Comparison of ENCODE assay signal across 8 mouse cellular contexts in the genomic region with DNA sequence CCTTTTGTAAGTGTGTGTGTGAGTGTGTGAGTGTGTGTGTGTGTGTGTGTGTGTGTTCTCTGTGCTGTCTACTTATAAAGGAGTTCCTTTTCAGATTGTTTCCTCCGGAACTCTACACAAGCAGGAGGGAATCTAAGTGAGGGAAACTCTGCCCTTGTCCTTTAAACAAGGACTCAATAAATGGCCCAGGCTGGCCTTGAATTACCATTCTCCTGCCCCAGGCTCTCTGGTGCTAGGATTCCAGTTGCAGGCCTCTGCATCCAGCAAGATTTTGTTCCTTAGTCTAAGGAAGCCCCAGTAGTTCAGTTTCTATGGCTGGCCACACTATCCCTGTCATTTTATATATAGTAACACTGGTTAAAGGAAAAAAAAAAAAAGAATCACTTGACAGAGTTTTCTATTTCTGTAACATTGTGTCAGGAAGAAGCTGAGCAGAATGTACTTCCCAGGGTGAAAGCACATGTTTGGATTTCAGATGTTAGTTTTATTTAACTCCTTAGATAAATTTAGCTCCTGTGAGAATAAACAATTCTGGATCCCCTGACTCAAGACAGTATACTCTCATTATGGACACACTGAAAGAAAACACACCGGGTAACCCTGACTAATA. TPM values are rescaled to one million over a fixed set of nuclear protein-coding genes. Genes with fewer than 3 reads are reported as not detected.
DNase-seq lines count a peak whose midpoint lies in the region; ATAC-seq and TF ChIP-seq lines count a peak whose summit lies in the region.

No protein-coding gene starts in this region.

- H3K27ac ChIP-seq in kidney, postnatal 0 days, result peak overlapping the region; percentile 9; the same call in 1 of the 2 replicates
- H3K27ac ChIP-seq in embryonic facial prominence, embryonic 14.5 days (replicated peaks; ENCODE audit: low read depth, low read length), result 0 out of 2 replicates have a peak overlapping the region, but pooled peaks have one; percentile 23
- H3K27ac ChIP-seq in intestine, embryonic 14.5 days (ENCODE audit: low read depth), result peak overlapping the region; percentile 86; the same call in 1 of the 2 replicates
- H3K27ac ChIP-seq in neural tube, embryonic 14.5 days (ENCODE audit: low read depth, low read length), result no peak overlapping the region

- H3K4me3 ChIP-seq in kidney, postnatal 0 days (replicated peaks; ENCODE audit: low read depth, low read length), result peak overlapping the region; percentile 72; the same call in 1 of the 2 replicates
- H3K4me3 ChIP-seq in embryonic facial prominence, embryonic 14.5 days (ENCODE audit: low read depth, low read length), result peak overlapping the region; percentile 64; the same call in 1 of the 2 replicates
- H3K4me3 ChIP-seq in intestine, embryonic 14.5 days (ENCODE audit: low read depth, low read length), result peak overlapping the region; percentile 67
- peak overlapping the region; percentile 59 for H3K4me3 ChIP-seq in neural tube, embryonic 14.5 days (ENCODE audit: low read depth, low read length)

- peak overlapping the region; percentile 93 for H3K4me2 ChIP-seq in kidney, postnatal 0 days (ENCODE audit: low read length)
- peak overlapping the region; percentile 79 for H3K4me2 ChIP-seq in embryonic facial prominence, embryonic 14.5 days (ENCODE audit: low read depth, low read length)
- peak overlapping the region; percentile 78 for H3K4me2 ChIP-seq in intestine, embryonic 14.5 days (ENCODE audit: low read length)
- peak overlapping the region; percentile 59 for H3K4me2 ChIP-seq in neural tube, embryonic 14.5 days (ENCODE audit: low read depth, low read length)

- no peak for DNase-seq in kidney, postnatal 0 days (ENCODE audit: low spot score)
- DNase-seq in kidney, postnatal 36 days, result no peak
- no peak for DNase-seq in embryonic facial prominence, embryonic 14.5 days (ENCODE audit: low spot score)
- no peak for DNase-seq in intestine, embryonic 14.5 days (ENCODE audit: low spot score)
- no peak for DNase-seq in layer of hippocampus, postnatal 10 days (ENCODE audit: low spot score in 2 of 2)
- DNase-seq in thymus, postnatal 36 days, result no peak
- DNase-seq in gastrocnemius, postnatal 14 days, result no peak

- no peaks in the 10 kb centered on the region for H3K36me3 ChIP-seq in kidney, postnatal 0 days (ENCODE audit: insufficient read depth, low read length)
- no peaks in the 10 kb centered on the region for H3K36me3 ChIP-seq in embryonic facial prominence, embryonic 14.5 days (ENCODE audit: control insufficient read depth, insufficient read depth, low read length)
- no peaks in the 10 kb centered on the region for H3K36me3 ChIP-seq in intestine, embryonic 14.5 days (ENCODE audit: control insufficient read depth, insufficient read depth, low read length)
- H3K36me3 ChIP-seq in neural tube, embryonic 14.5 days (ENCODE audit: control insufficient read depth, insufficient read depth, low read length), result no peaks in the 10 kb centered on the region

- H3K9me3 ChIP-seq in kidney, postnatal 0 days (replicated peaks; ENCODE audit: low read length), result no peaks in the 10 kb centered on the region
- no peaks in the 10 kb centered on the region for H3K9me3 ChIP-seq in embryonic facial prominence, embryonic 14.5 days (ENCODE audit: control insufficient read depth, low read length)
- no peaks in the 10 kb centered on the region for H3K9me3 ChIP-seq in intestine, embryonic 14.5 days (ENCODE audit: control insufficient read depth, low read length)
- no peaks in the 10 kb centered on the region for H3K9me3 ChIP-seq in neural tube, embryonic 14.5 days (ENCODE audit: control insufficient read depth, low read length)

- no peaks in the 10 kb centered on the region for H3K27me3 ChIP-seq in kidney, postnatal 0 days (ENCODE audit: insufficient read depth, low read length)
- peaks cover 11% of the 10 kb centered on the region; the same call in 1 of the 2 replicates for H3K27me3 ChIP-seq in embryonic facial prominence, embryonic 14.5 days (replicated peaks; ENCODE audit: control insufficient read depth, insufficient read depth, low read length)
- H3K27me3 ChIP-seq in intestine, embryonic 14.5 days (replicated peaks; ENCODE audit: control insufficient read depth, insufficient read depth, low read length), result no peaks in the 10 kb centered on the region
- no peaks in the 10 kb centered on the region for H3K27me3 ChIP-seq in neural tube, embryonic 14.5 days (ENCODE audit: control insufficient read depth, insufficient read depth, low read length)

- no peak for ATAC-seq in kidney, postnatal 0 days (replicated peaks; ENCODE audit: low FRiP score, low read depth)
- ATAC-seq in embryonic facial prominence, embryonic 14.5 days (ENCODE audit: low read depth), result no peak
- ATAC-seq in intestine, embryonic 14.5 days (replicated peaks; ENCODE audit: low FRiP score, low TSS enrichment, low read depth), result no peak
- ATAC-seq in neural tube, embryonic 14.5 days (ENCODE audit: low read depth), result no peak

- intact Hi-C loops in gastrocnemius, postnatal 14 days (cut with DNase I; ENCODE audit: low total_unique reads), result no loop called here

- TF ChIP-seq CTCF in kidney, postnatal 0 days (IDR thresholded peaks at IDR 0.05; ENCODE audit: low read depth), result no peak

- H3K9ac ChIP-seq in kidney, postnatal 0 days (ENCODE audit: low read depth, low read length), result peak overlapping the region; percentile 81; the same call in 1 of the 2 replicates
- peak overlapping the region; percentile 77; the same call in 1 of the 2 replicates for H3K9ac ChIP-seq in embryonic facial prominence, embryonic 14.5 days (ENCODE audit: low read depth, low read length)
- H3K9ac ChIP-seq in intestine, embryonic 14.5 days (ENCODE audit: low read length), result peak overlapping the region; percentile 73
- H3K9ac ChIP-seq in neural tube, embryonic 14.5 days (replicated peaks; ENCODE audit: low read depth, low read length), result peak overlapping the region; percentile 50

- peaks cover 8% of the 10 kb centered on the region for H3K4me1 ChIP-seq in kidney, postnatal 0 days (replicated peaks; ENCODE audit: insufficient read depth, low read length)
- H3K4me1 ChIP-seq in embryonic facial prominence, embryonic 14.5 days (ENCODE audit: control insufficient read depth, insufficient read depth, low read length), result no peaks in the 10 kb centered on the region
- H3K4me1 ChIP-seq in intestine, embryonic 14.5 days (replicated peaks; ENCODE audit: control insufficient read depth, insufficient read depth, low read length), result peaks cover 6% of the 10 kb centered on the region; the same call in 1 of the 2 replicates
- H3K4me1 ChIP-seq in neural tube, embryonic 14.5 days (ENCODE audit: control insufficient read depth, insufficient read depth, low read length), result peaks cover 5% of the 10 kb centered on the region

- WGBS in kidney, postnatal 0 days, result 46% methylated on average over 2 of the region's 2 CpGs
- 46% methylated on average over 2 of the region's 2 CpGs for WGBS in embryonic facial prominence, embryonic 14.5 days
- WGBS in intestine, embryonic 14.5 days, result 31% methylated on average over 2 of the region's 2 CpGs
- 47% methylated on average over 2 of the region's 2 CpGs for WGBS in neural tube, embryonic 14.5 days

RNA-seq across cellular contexts. Expression of gene Mgst3, which starts 1.5 kb away (rescaled TPM):
- 102 and 104 TPM in 2 replicates for polyA plus RNA-seq in kidney, postnatal 0 days (2015; fragmentation: Nextera tagmentation; extraction: Ambion mirVana)
- polyA plus RNA-seq in embryonic facial prominence, embryonic 14.5 days (2014; fragmentation: Nextera tagmentation; extraction: Ambion mirVana), result 74.7 and 86.9 TPM in 2 replicates
- polyA plus RNA-seq in intestine, embryonic 14.5 days (2014; fragmentation: Nextera tagmentation; extraction: Ambion mirVana), result 179 and 217 TPM in 2 replicates
- 188 and 226 TPM in 2 replicates for polyA plus RNA-seq in neural tube, embryonic 14.5 days (2014; fragmentation: Nextera tagmentation; extraction: Ambion mirVana)
- 100 to 1,000 TPM; 127 to 141 TPM for total RNA-seq in layer of hippocampus, postnatal 10 days (2021)
- 10 to 100 TPM; 32.1 to 43.9 TPM for total RNA-seq in gastrocnemius, postnatal 14 days (2021)

RNA-seq across cellular contexts. Expression of gene Aldh9a1, which starts 42.3 kb away (rescaled TPM):
- polyA plus RNA-seq in kidney, postnatal 0 days (2015; fragmentation: Nextera tagmentation; extraction: Ambion mirVana), result 54.3 and 64.6 TPM in 2 replicates
- 40.7 and 48.6 TPM in 2 replicates for polyA plus RNA-seq in embryonic facial prominence, embryonic 14.5 days (2014; fragmentation: Nextera tagmentation; extraction: Ambion mirVana)
- 77.8 and 83.3 TPM in 2 replicates for polyA plus RNA-seq in intestine, embryonic 14.5 days (2014; fragmentation: Nextera tagmentation; extraction: Ambion mirVana)
- 29.2 and 34.8 TPM in 2 replicates for polyA plus RNA-seq in neural tube, embryonic 14.5 days (2014; fragmentation: Nextera tagmentation; extraction: Ambion mirVana)
- total RNA-seq in layer of hippocampus, postnatal 10 days (2021), result 10 to 100 TPM; 24.5 to 27.8 TPM
- total RNA-seq in gastrocnemius, postnatal 14 days (2021), result 1 to 10 TPM; 3.8 to 4.8 TPM
